Mouse (Mus musculus) testis, adult 2 months (tissue): ENCODE results near the gene Znhit3.

Source experiments
- CTCF ChIP-seq: fragments of 200-500 bp; IDR thresholded peaks from 2 replicates; pipeline ENCODE4 v1.5.1; 2012; ENCODE audit warnings: low read depth, mild to moderate bottlenecking, inconsistent platforms, low read length, moderate library complexity; ENCODE audit not compliant: control insufficient read depth, insufficient read depth, insufficient replicate concordance
- POLR2A ChIP-seq: fragments of 200-500 bp; IDR thresholded peaks from 2 replicates; pipeline ENCODE4 v1.6.1; 2012; ENCODE audit warnings: low read depth, mild to moderate bottlenecking, inconsistent platforms, low read length, moderate library complexity; ENCODE audit not compliant: control insufficient read depth

- TF ChIP-seq CTCF (no peak), POLR2A (no peak)
These were observed 7.7 kb downstream of the Znhit3 start for GRCm38 (mm10) chr11:84908480-84908879.
